Mouse (Mus musculus) ES-Bruce4 (cell line): Measurements from ENCODE around the gene Stx6.

Experiments used
- CTCF ChIP-seq: IDR thresholded peaks from one replicate; pipeline ENCODE4 v1.8.1; 2011; ENCODE audit warnings: low read depth, low read length
- EP300 ChIP-seq: IDR thresholded peaks from 2 replicates; pipeline ENCODE4 v1.6.1; 2011; ENCODE audit warnings: low read depth, low read length; ENCODE audit not compliant: insufficient read depth
- POLR2A ChIP-seq: IDR thresholded peaks from one replicate; pipeline ENCODE4 v1.8.1; 2011; ENCODE audit warnings: low read length; ENCODE audit not compliant: insufficient read depth

DNA sequence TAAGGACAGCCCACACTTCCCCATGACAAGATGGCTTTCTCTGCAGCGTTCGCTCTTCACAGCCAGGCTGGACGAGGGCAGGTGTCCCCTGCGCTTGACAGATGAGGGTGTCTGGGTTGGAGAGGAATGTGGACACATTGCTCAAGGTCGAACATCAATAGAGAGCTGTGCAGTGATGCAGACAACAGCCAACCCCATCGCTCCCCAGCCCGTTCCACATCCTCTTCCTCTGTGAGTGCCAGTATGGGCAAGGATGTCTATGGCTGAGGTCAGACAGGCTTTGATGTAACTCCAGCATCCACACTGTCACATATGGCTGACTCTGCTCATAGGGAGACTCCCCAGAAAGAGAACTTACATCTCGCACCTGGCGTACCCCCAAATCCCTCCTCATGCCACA lies 74.9 kb downstream of the Stx6 start:
- TF ChIP-seq CTCF = no peak
- no peak for TF ChIP-seq POLR2A
- TF ChIP-seq EP300 = no peak
